Mouse (Mus musculus) megakaryocyte, embryonic 14.5 days (primary cell): ENCODE measurements around the gene Sh3bgrl3.

Experiments used
- FLI1 ChIP-seq: IDR thresholded peaks from 2 replicates; pipeline ENCODE4 v1.6.1; 2012; ENCODE audit warnings: low read length, inconsistent platforms, mixed read lengths
- GATA1 ChIP-seq: IDR thresholded peaks from 3 replicates; pipeline ENCODE4 v1.6.1; 2012; ENCODE audit warnings: mixed read lengths, low read length, inconsistent platforms, borderline replicate concordance

GRCm38 (mm10) chr4:134091225-134091529 lies 37.4 kb downstream of the Sh3bgrl3 start:
- no peak for TF ChIP-seq GATA1
- TF ChIP-seq FLI1 = no peak
